Mouse (Mus musculus) mature B cell (primary cell): Measurements from ENCODE around the gene Osbpl9.

Source experiments
- in situ Hi-C: fragments of 300-500 bp; cut with MboI; formaldehyde crosslinking; loops from 2 replicates; pipeline ENCODE4 v1.14.3; 2019

Osbpl9 gene

DNA sequence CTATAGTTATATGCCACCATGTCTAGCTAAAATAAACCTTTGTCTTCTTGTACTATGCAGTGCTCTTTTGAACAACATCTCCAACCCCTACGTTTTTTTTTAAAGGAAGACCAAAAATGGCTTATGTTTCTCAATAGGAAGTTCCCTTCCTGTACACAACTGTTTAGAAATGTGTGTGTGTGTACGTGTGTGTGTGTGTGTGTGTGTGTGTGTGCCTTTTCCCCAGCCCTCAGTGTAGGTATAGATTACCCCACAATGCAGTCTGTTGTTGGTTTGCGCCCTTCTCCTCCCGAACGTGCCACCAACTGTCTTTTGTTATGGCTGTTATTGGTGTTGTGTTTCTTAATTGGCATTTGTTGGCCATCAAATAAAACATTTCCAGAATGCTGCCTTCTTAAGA, 5.5 kb upstream of the Osbpl9 start:
- in situ Hi-C loops, result no loop called here

DNA sequence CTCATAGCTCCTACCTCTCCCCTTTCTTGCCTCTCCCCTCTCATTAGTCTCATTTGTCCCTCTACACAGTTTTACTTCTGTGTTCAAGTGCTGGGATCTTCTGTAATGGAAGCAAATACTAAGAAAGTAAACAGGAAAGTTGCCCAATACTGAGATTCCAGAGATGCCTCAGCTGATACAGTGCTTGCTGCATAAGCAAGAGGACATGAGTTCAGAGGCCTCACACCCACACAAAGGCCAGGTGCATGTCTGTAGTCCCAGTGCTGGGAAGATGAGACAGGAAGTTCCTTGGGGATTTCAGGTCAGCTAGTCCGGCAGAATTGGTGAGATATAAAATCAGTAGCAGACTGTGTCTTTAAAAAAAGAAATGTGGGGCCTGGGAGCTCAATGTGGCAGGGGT, 2.3 kb upstream of the Osbpl9 start:
- in situ Hi-C loops, result no loop called here

DNA sequence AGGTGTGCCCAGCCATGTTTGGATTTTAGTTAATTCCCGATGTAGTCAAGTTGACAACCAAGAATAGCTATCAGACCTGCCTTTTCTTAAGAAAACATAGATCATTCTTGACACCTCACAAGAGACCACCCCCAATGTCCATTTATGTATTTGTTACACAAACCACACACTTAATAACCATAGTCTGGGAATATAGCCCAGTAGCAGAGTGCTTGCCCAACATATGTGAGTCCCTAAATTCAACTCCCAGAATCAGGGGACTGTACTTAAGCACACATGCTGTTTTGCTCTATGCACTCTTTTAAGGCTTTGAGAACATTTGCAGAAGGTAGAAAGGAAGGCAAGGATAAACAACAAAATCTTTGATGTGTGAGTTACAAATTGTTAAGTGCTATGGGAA, 1.9 kb upstream of the Osbpl9 start:
- in situ Hi-C loops, result no loop called here

GRCm38 (mm10) chr4:109199069-109199468, 3.0 kb downstream of the Osbpl9 start:
- in situ Hi-C loops, result no loop called here

- in situ Hi-C loops, result no loop called here
Observed at GRCm38 (mm10) chr4:109195900-109196629, 6.0 kb downstream of the Osbpl9 start.

DNA sequence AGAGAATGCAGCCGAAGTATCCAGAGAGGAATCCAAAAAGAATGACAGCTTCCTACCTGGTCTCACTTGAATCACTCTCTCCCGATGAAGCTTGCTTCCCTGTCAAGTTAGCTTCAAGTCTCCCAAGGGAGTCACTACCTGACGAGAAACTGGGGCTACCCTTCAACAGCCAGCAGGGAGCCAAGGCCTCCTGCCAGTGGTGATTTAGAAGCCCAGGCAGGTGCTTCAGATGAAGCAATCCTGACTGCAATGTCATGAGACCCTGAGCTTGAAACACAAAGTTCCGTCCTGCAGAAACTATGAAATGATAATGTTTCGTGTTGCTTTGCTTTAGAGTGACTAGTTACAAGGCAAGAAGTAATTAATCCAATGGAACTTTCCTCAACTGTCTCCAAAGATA, 8.2 kb downstream of the Osbpl9 start:
- in situ Hi-C loops, result no loop called here

- in situ Hi-C loops, result no loop called here
Observed at GRCm38 (mm10) chr4:109191598-109191997, 10.5 kb downstream of the Osbpl9 start.

DNA sequence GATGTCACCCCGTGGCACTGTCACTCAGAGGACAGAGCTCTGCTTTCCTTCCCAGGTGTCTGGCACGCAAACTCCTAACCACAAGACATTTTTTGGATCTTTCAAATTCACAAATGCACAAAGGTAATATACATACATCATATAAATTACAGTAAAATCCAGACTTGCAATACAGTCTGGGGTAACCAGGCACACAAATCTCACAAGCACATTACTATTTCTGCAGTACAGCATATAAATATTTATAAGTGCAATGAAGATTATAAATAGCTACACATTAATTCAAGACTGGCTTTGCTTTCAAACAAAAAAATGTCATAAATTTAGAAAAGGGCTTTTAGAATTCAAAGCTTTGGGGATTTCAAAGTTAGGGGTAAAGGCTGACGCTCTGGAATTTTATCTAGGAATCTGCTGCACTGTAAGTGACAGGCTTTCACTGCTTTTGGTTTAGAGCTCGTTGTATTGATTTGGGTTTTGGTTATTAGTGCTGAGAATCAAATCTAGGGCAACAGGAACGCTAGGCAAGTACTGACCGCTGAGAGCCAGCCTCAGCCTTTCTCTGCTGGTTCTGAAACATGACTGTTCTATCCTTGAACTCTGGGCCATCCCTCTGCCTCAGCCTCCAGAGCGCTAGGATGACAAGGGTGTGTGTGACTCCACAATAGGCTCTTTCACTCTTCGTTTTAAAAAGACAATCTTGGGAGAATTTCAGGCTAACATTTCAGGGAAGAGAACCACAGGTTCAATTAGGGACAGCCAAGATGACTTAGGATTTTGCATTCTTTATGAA, 16.3 kb downstream of the Osbpl9 start:
- in situ Hi-C loops, result no loop called here

DNA sequence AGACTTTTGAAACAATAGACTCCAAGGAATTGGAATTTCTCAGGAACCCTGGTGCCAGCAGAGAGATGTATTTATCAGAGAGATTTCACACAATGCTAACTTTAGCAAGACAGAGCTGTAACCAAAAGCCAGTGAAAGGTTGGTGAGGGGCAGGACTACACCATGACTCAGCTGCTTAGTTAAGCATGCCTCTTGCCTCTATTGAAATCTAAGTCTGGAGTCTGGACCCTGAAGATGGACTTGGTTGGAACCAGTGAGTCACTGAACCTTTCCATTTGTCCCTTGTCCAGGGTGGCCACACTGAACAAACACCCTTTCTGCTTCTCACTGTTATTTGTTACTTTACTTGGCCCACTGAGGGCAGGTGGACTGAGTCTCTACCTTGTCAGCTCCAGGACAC, 26.4 kb downstream of the Osbpl9 start:
- in situ Hi-C loops, result no loop called here

GRCm38 (mm10) chr4:109173775-109174440, 28.2 kb downstream of the Osbpl9 start:
- in situ Hi-C loops, result loop anchor here (25.0 kb wide), 1 partner anchor 312 kb away; no protein-coding TSS in a partner anchor

GRCm38 (mm10) chr4:109173369-109173768, 28.7 kb downstream of the Osbpl9 start:
- in situ Hi-C loops, result loop anchor here (25.0 kb wide), 1 partner anchor 311 kb away; no protein-coding TSS in a partner anchor

DNA sequence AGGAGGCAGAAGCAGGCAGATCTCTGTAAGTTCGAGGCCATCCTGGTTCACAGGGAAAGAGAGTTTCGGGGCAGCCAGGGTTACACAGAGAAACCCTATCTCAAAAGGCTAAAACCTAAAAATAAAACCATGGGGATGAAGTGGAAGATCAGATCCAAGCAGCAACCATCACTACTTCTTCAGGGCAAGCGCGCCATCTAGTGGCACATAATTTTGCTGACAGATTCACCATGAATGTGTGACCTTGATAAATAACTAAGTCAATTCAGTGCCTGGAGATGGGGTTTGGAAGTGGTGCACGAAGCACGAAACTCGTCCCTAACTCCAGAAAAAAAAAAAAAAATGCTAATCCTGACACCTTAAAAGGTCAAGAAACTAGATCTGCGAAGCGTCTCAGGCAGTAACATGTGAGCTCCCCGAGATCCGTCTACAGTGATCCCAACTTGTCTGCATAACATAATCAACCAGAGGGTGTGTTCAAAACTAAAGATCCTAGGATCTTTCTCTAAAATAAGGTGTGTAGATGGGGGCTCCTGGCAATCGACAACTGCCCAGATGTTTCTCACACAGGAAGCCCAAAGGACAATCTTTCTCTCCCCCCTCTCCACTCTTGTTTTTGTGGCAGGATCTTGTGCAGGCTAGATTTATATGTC, 36.4 kb downstream of the Osbpl9 start:
- in situ Hi-C loops, result loop anchor here (25.0 kb wide), 1 partner anchor 303 kb away; no protein-coding TSS in a partner anchor

- in situ Hi-C loops, result loop anchor here (25.0 kb wide), 1 partner anchor 294 kb away; no protein-coding TSS in a partner anchor
Observed at GRCm38 (mm10) chr4:109156481-109157261, 45.4 kb downstream of the Osbpl9 start.

DNA sequence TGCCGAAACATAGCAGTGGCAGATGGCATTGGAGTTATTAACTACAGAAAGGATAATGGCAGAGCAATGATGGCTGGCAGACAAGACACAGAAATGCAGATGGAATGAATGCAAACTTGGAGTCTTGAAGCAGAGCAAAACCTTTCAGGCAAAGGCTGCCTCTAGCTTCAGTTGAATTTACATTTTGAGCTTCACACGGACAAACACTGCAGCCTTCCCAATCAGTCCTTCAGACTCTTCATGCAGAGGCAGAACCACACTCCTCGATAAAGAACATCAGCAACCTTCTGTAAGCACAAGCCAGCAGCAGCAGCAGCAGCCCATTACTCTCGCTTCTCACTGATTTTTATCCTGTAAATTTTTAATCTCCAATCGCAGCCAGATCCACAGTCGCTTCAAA, 46.0 kb downstream of the Osbpl9 start:
- in situ Hi-C loops, result loop anchor here (25.0 kb wide), 1 partner anchor 294 kb away; no protein-coding TSS in a partner anchor

- in situ Hi-C loops, result loop anchor here (25.0 kb wide), 1 partner anchor 288 kb away; no protein-coding TSS in a partner anchor
Observed at GRCm38 (mm10) chr4:109150214-109150613, 51.9 kb downstream of the Osbpl9 start.

- in situ Hi-C loops, result no loop called here
Observed at GRCm38 (mm10) chr4:109149411-109149810, 52.7 kb downstream of the Osbpl9 start.

DNA sequence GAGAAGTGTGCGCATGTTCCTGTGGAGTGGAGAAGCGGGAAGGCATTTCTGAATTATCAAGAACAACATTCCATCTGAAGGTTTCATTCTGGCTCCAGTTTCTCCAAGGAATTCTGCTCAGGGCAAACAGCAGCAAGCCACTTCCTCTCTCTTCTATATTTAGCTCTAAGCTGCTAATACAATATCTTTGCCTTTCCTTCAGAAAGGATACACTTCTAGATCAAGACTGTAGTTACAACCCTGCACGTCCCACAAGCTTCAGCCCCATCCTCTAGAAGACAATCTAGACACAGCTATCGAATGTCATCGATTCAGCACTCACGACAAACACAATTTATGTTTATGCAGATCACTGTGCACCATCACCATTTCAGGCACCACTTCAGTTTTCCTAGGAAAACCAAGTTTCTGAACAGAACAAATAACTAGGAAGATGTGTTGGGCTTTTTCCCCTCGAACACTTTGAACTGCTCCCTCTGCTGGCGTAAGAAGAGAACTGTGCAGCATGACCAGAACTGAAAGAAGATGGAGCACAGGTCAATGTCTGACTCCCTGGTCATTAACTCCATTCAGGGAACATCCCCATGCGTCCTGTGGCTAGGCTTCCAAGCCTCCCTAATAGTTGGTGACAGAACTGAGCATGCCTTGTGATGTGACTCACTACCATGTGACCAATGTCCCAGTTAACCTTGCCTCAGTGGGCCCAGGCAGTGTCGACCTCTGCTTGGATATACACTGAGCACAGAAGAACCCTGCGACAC, 54.6 kb downstream of the Osbpl9 start:
- in situ Hi-C loops, result no loop called here

- in situ Hi-C loops, result no loop called here
Observed at GRCm38 (mm10) chr4:109143091-109143490, 59.0 kb downstream of the Osbpl9 start.

- in situ Hi-C loops, result no loop called here
Observed at GRCm38 (mm10) chr4:109138551-109138950, 63.5 kb downstream of the Osbpl9 start.

GRCm38 (mm10) chr4:109136475-109137125, 65.5 kb downstream of the Osbpl9 start:
- in situ Hi-C loops, result no loop called here
